Comparison of ENCODE assay signal across 12 mouse cellular contexts in the genomic region with DNA sequence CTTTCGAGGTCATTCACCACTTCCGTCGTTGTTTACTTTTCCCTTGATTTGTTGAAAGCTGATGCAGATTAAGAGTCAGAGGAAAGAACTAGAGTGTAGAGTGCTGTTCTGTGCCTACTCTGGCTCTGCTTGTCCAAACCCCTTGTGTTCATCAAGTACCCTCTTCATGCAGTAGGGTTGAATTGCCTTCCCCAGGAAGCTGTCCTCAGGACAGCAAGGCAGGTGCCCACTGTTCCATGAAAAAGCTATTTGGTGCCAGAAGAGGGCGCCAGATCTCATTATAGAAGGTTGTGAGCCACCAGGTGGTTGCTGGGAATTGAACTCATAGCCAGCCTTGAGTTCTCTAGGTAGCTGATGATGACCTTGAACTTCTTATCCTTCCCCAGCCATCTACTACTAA. TPM values are rescaled to one million over a fixed set of nuclear protein-coding genes. Genes with fewer than 3 reads are reported as not detected.
DNase-seq lines count a peak whose midpoint lies in the region; ATAC-seq and TF ChIP-seq lines count a peak whose summit lies in the region.
"Had no signal": no experiment of that assay in that cellular context is flagged by ENCODE, and none has a peak within 500 bp of the region (broad histone marks: within the 10 kb centered on the region; RNA-seq: fewer than 3 reads in every experiment).

No protein-coding gene starts in this region.

- 82% methylated on average over 4 of the region's 4 CpGs for WGBS in hindbrain, embryonic 11.5 days
- 83% methylated on average over 4 of the region's 4 CpGs for WGBS in hindbrain, embryonic 10.5 days
- 83% methylated on average over 4 of the region's 4 CpGs for WGBS in forebrain, embryonic 16.5 days
- WGBS in heart, embryonic 11.5 days (ENCODE audit: insufficient replicate concordance), result 57% methylated on average over 4 of the region's 4 CpGs

- no peaks in the 10 kb centered on the region for H3K9me3 ChIP-seq in hindbrain, embryonic 11.5 days (ENCODE audit: control insufficient read depth, low read length)
- no peaks in the 10 kb centered on the region for H3K9me3 ChIP-seq in hindbrain, embryonic 10.5 days
- H3K9me3 ChIP-seq in MEL (replicated peaks; ENCODE audit: insufficient read depth, low read length), result no peaks in the 10 kb centered on the region
- H3K9me3 ChIP-seq in forebrain, embryonic 16.5 days (ENCODE audit: control insufficient read depth, low read length), result no peaks in the 10 kb centered on the region
- H3K9me3 ChIP-seq in heart, embryonic 11.5 days (replicated peaks; ENCODE audit: control insufficient read depth, low read length), result no peaks in the 10 kb centered on the region
- H3K9me3 ChIP-seq: forebrain, embryonic 12.5 days; heart, embryonic 15.5 days had no signal

- no peaks in the 10 kb centered on the region for H3K79me2 ChIP-seq in MEL (ENCODE audit: control insufficient read depth, insufficient read depth, low read length, poor library complexity)

- H3K9ac ChIP-seq in hindbrain, embryonic 11.5 days (ENCODE audit: low read depth, low read length), result no peak overlapping the region
- H3K9ac ChIP-seq in MEL (ENCODE audit: control insufficient read depth, low read depth, low read length, poor library complexity, severe bottlenecking), result no peak overlapping the region
- H3K9ac ChIP-seq in forebrain, embryonic 16.5 days (replicated peaks; ENCODE audit: low read depth, low read length), result no peak overlapping the region
- no peak overlapping the region for H3K9ac ChIP-seq in heart, embryonic 11.5 days (ENCODE audit: low read depth, low read length)
- H3K9ac ChIP-seq: forebrain, embryonic 12.5 days; heart, embryonic 15.5 days had no signal

- H3K4me2 ChIP-seq in hindbrain, embryonic 11.5 days (replicated peaks; ENCODE audit: low read depth, low read length), result no peak overlapping the region
- no peak overlapping the region for H3K4me2 ChIP-seq in forebrain, embryonic 16.5 days (ENCODE audit: low read length)
- H3K4me2 ChIP-seq in heart, embryonic 11.5 days, result no peak overlapping the region
- H3K4me2 ChIP-seq: forebrain, embryonic 12.5 days; heart, embryonic 15.5 days had no signal

- peak; percentile 48 to 57 (median 51) for TF ChIP-seq CTCF in MEL (IDR thresholded peaks at IDR 0.05 in 2 of 3, conservative IDR thresholded peaks at IDR 0.05 in 1 of 3; ENCODE audit: control insufficient read depth in 1 of 3, insufficient read depth in 1 of 3, low read depth in 2 of 3, low read length in 3 of 3, poor library complexity in 1 of 3, severe bottlenecking in 1 of 3)

- H3K4me1 ChIP-seq in hindbrain, embryonic 11.5 days (replicated peaks; ENCODE audit: control insufficient read depth, insufficient read depth, low read length), result no peaks in the 10 kb centered on the region
- no peaks in the 10 kb centered on the region for H3K4me1 ChIP-seq in hindbrain, embryonic 10.5 days (replicated peaks)
- no peaks in the 10 kb centered on the region for H3K4me1 ChIP-seq in MEL (ENCODE audit: control insufficient read depth in 1 of 2, insufficient read depth in 2 of 2, low read length in 2 of 2)
- H3K4me1 ChIP-seq in forebrain, embryonic 16.5 days (replicated peaks; ENCODE audit: control insufficient read depth, insufficient read depth, low read length), result no peaks in the 10 kb centered on the region
- H3K4me1 ChIP-seq in heart, embryonic 11.5 days (ENCODE audit: control insufficient read depth, insufficient read depth, low read length), result no peaks in the 10 kb centered on the region
- H3K4me1 ChIP-seq: forebrain, embryonic 12.5 days; heart, embryonic 15.5 days had no signal

- TF ChIP-seq EP300 in MEL (IDR thresholded peaks at IDR 0.05; ENCODE audit: low read depth in 1 of 2, low read length in 2 of 2), result no peak

- no peak overlapping the region for H3K4me3 ChIP-seq in hindbrain, embryonic 11.5 days (ENCODE audit: low read depth, low read length)
- no peak overlapping the region for H3K4me3 ChIP-seq in hindbrain, embryonic 10.5 days
- no peak overlapping the region for H3K4me3 ChIP-seq in MEL (ENCODE audit: control insufficient read depth in 1 of 2, insufficient read depth in 1 of 2, low read depth in 2 of 2, low read length in 2 of 2)
- no peak overlapping the region for H3K4me3 ChIP-seq in forebrain, embryonic 16.5 days (replicated peaks; ENCODE audit: low read length)
- H3K4me3 ChIP-seq in heart, embryonic 11.5 days (ENCODE audit: low read depth, low read length), result no peak overlapping the region
- H3K4me3 ChIP-seq: forebrain, embryonic 12.5 days; heart, embryonic 15.5 days had no signal

- DNase-seq in hindbrain, embryonic 11.5 days (ENCODE audit: low spot score), result peak; percentile 23
- DNase-seq in hindbrain, embryonic 10.5 days (ENCODE audit: low spot score), result no peak
- DNase-seq in A20 (ENCODE audit: low read depth, low spot score) (peak; percentile 41), MEL (ENCODE audit: low read depth, low spot score) (peak; percentile 52)
- peak; percentile 41 for DNase-seq in lung, postnatal 14 days
- DNase-seq in frontal cortex, postnatal 36 days (ENCODE audit: low spot score in 2 of 2), result no peak
- DNase-seq: cerebellum, adult 9-11 months; kidney, postnatal 10 days had no signal

- no peak for ATAC-seq in hindbrain, embryonic 11.5 days (ENCODE audit: low FRiP score)
- no peak for ATAC-seq in forebrain, embryonic 16.5 days
- no peak for ATAC-seq in heart, embryonic 11.5 days (replicated peaks; ENCODE audit: insufficient number of reproducible peaks, low FRiP score, low TSS enrichment)

- TF ChIP-seq POLR2A in MEL (IDR thresholded peaks at IDR 0.05; ENCODE audit: control insufficient read depth in 1 of 2, insufficient read depth in 1 of 2, low read depth in 1 of 2, low read length in 2 of 2, poor library complexity in 1 of 2), result no peak

- TF ChIP-seq RAD21 in MEL (IDR thresholded peaks at IDR 0.05; ENCODE audit: low read depth, low read length), result no peak; the same call in none of the 2 replicates

- H3K36me3 ChIP-seq in hindbrain, embryonic 11.5 days (ENCODE audit: control insufficient read depth, insufficient read depth, low read length), result peaks cover 24% of the 10 kb centered on the region
- H3K36me3 ChIP-seq in hindbrain, embryonic 10.5 days, result peaks cover 100% of the 10 kb centered on the region
- H3K36me3 ChIP-seq in MEL (ENCODE audit: control insufficient read depth in 1 of 2, insufficient read depth in 2 of 2, low read length in 2 of 2), result peaks cover 0 to 10% of the 10 kb centered on the region in 2 experiments; a peak in 2 of 4 replicates
- peaks cover 59% of the 10 kb centered on the region for H3K36me3 ChIP-seq in forebrain, embryonic 16.5 days (ENCODE audit: control insufficient read depth, insufficient read depth)
- H3K36me3 ChIP-seq in heart, embryonic 11.5 days (ENCODE audit: control insufficient read depth, insufficient read depth, low read length), result peaks cover 62% of the 10 kb centered on the region

- no peak overlapping the region for H3K27ac ChIP-seq in hindbrain, embryonic 11.5 days (ENCODE audit: low read depth, low read length)
- no peak overlapping the region for H3K27ac ChIP-seq in hindbrain, embryonic 10.5 days
- H3K27ac ChIP-seq in MEL (ENCODE audit: control insufficient read depth, low read depth, low read length), result no peak overlapping the region
- no peak overlapping the region for H3K27ac ChIP-seq in forebrain, embryonic 16.5 days (ENCODE audit: low read length)
- no peak overlapping the region for H3K27ac ChIP-seq in heart, embryonic 11.5 days (ENCODE audit: low read depth, low read length)
- H3K27ac ChIP-seq: forebrain, embryonic 12.5 days had no signal

- no peaks in the 10 kb centered on the region for H3K27me3 ChIP-seq in hindbrain, embryonic 11.5 days (ENCODE audit: control insufficient read depth, insufficient read depth, low read length)
- H3K27me3 ChIP-seq in hindbrain, embryonic 10.5 days (ENCODE audit: insufficient read depth, poor library complexity, severe bottlenecking), result no peaks in the 10 kb centered on the region
- no peaks in the 10 kb centered on the region for H3K27me3 ChIP-seq in MEL (ENCODE audit: control insufficient read depth in 1 of 2, insufficient read depth in 2 of 2, low read length in 2 of 2)
- H3K27me3 ChIP-seq in forebrain, embryonic 16.5 days (replicated peaks; ENCODE audit: control insufficient read depth, insufficient read depth, low read length), result no peaks in the 10 kb centered on the region
- H3K27me3 ChIP-seq in heart, embryonic 11.5 days (ENCODE audit: control insufficient read depth, insufficient read depth, low read length), result no peaks in the 10 kb centered on the region
- H3K27me3 ChIP-seq: forebrain, embryonic 12.5 days; heart, embryonic 15.5 days had no signal

TF ChIP-seq in MEL, 35 proteins besides CTCF, POLR2A, EP300 and RAD21:
- peak; percentile 22; the same call in 1 of the 2 replicates for TF ChIP-seq SMC3 (IDR thresholded peaks at IDR 0.05; ENCODE audit: low read depth, low read length)
- no peak for TF ChIP-seq JUND (IDR thresholded peaks at IDR 0.05; ENCODE audit: low read depth, low read length)
- TF ChIP-seq MAX (IDR thresholded peaks at IDR 0.05; ENCODE audit: low read length), result no peak
- TF ChIP-seq HCFC1 (IDR thresholded peaks at IDR 0.05; ENCODE audit: low read depth, low read length), result 0 out of 2 replicates have a peak, but pooled peaks have one; percentile 20
- no peak for TF ChIP-seq MAFK (IDR thresholded peaks at IDR 0.05; ENCODE audit: borderline replicate concordance, low read depth, low read length)

RNA-seq across cellular contexts. Expression of gene Gpr107, which starts 21.2 kb away (rescaled TPM):
- 25.9 and 35.8 TPM in 2 replicates for polyA plus RNA-seq in hindbrain, embryonic 11.5 days (2014; fragmentation: Nextera tagmentation; extraction: Ambion mirVana)
- 35.1 and 35.5 TPM in 2 replicates for polyA plus RNA-seq in hindbrain, embryonic 10.5 days (2016; fragmentation: Nextera tagmentation; extraction: Ambion mirVana)
- total RNA-seq in MEL (2012; rRNA removed), result 18.3 and 20.0 TPM in 2 replicates
- 10 to 100 TPM in 1 of 2 experiments, not detected in 1; 16.4 TPM for polyA plus RNA-seq in MEL (2012; ENCODE audit: insufficient read depth in 1 of 2, insufficient read length in 2 of 2, low read depth in 1 of 2, low replicate concordance in 2 of 2, missing spikeins in 1 of 2)
- 39.5 and 42.2 TPM in 2 replicates for polyA plus RNA-seq in forebrain, embryonic 16.5 days (2015; fragmentation: Nextera tagmentation; extraction: Ambion mirVana)
- 30.4 and 33.8 TPM in 2 replicates for polyA plus RNA-seq in heart, embryonic 11.5 days (2014; fragmentation: Nextera tagmentation; extraction: Ambion mirVana)

RNA-seq across cellular contexts. Expression of gene Fnbp1, which starts 31.5 kb away (rescaled TPM):
- polyA plus RNA-seq in hindbrain, embryonic 11.5 days (2014; fragmentation: Nextera tagmentation; extraction: Ambion mirVana), result 13.7 and 14.4 TPM in 2 replicates
- 14.7 and 16.0 TPM in 2 replicates for polyA plus RNA-seq in hindbrain, embryonic 10.5 days (2016; fragmentation: Nextera tagmentation; extraction: Ambion mirVana)
- total RNA-seq in MEL (2012; rRNA removed), result 3.4 and 4.7 TPM in 2 replicates
- 10 to 100 TPM in 1 of 2 experiments, not detected in 1; 17.5 TPM for polyA plus RNA-seq in MEL (2012; ENCODE audit: insufficient read depth in 1 of 2, insufficient read length in 2 of 2, low read depth in 1 of 2, low replicate concordance in 2 of 2, missing spikeins in 1 of 2)
- polyA plus RNA-seq in forebrain, embryonic 16.5 days (2015; fragmentation: Nextera tagmentation; extraction: Ambion mirVana), result 19.7 and 23.2 TPM in 2 replicates
- 19.5 and 20.4 TPM in 2 replicates for polyA plus RNA-seq in heart, embryonic 11.5 days (2014; fragmentation: Nextera tagmentation; extraction: Ambion mirVana)

Comparison
In these comparisons a context has a peak if more than half of its experiments do, and no peak if none do; other contexts are left out.
1. DNase-seq: peak in hindbrain, embryonic 11.5 days (single experiment), A20 (single experiment), MEL (single experiment) and lung, postnatal 14 days (single experiment); none in hindbrain, embryonic 10.5 days (single experiment) and frontal cortex, postnatal 36 days (0 of 2).